Mouse (Mus musculus) stomach, embryonic 14.5 days (tissue): ENCODE results near the gene Ech1. TPM values are rescaled to one million over a fixed set of nuclear protein-coding genes. Genes with fewer than 3 reads are reported as not detected.

Experiments
- ATAC-seq: fragments of 200-750 bp; cut with Nextera tagmentation; 2 replicates; pipeline ENCODE4 v1.8.0; 2017; ENCODE audit warnings: low read depth, moderate TSS enrichment; ENCODE audit not compliant: insufficient number of reproducible peaks, insufficient read depth, low FRiP score
- H3K27ac ChIP-seq: fragments of 300-500 bp; sonication (generic); 2 replicates; pipeline ENCODE4 v1.5.1; 2014; ENCODE audit warnings: mild to moderate bottlenecking, low read length, moderate library complexity, mixed read lengths
- H3K27me3 ChIP-seq: fragments of 300-500 bp; sonication (generic); 2 replicates; pipeline ENCODE4 v1.6.1; 2014; ENCODE audit warnings: low read length, control low read depth, mixed read lengths; ENCODE audit not compliant: control insufficient read depth, insufficient read depth
- H3K36me3 ChIP-seq: fragments of 300-500 bp; sonication (generic); 2 replicates; pipeline ENCODE4 v1.6.1; 2014; ENCODE audit warnings: mild to moderate bottlenecking, control low read depth, low read length, moderate library complexity, mixed read lengths; ENCODE audit not compliant: control insufficient read depth, insufficient read depth
- H3K4me1 ChIP-seq: fragments of 300-500 bp; sonication (generic); 2 replicates; pipeline ENCODE4 v1.6.1; 2014; ENCODE audit warnings: low read length, control low read depth, mixed read lengths; ENCODE audit not compliant: control insufficient read depth, insufficient read depth
- H3K4me2 ChIP-seq: fragments of 300-500 bp; sonication (generic); replicated peaks from 2 replicates; pipeline ENCODE4 v1.6.1; 2014; ENCODE audit warnings: low read depth, low read length, control low read depth
- H3K4me3 ChIP-seq: fragments of 300-500 bp; sonication (generic); 2 replicates; pipeline ENCODE4 v1.5.1; 2014; ENCODE audit warnings: low read depth, low read length, control low read depth
- H3K9ac ChIP-seq: fragments of 300-500 bp; sonication (generic); replicated peaks from 2 replicates; pipeline ENCODE4 v1.6.1; 2014; ENCODE audit warnings: low read depth, mild to moderate bottlenecking, control low read depth, low read length, moderate library complexity, mixed read lengths
- H3K9me3 ChIP-seq: fragments of 300-500 bp; sonication (generic); 2 replicates; pipeline ENCODE4 v1.6.1; 2016; ENCODE audit warnings: low read depth, low read length, control low read depth; ENCODE audit not compliant: control insufficient read depth
- WGBS: fragments of 180-500 bp; shearing (Covaris S2); extraction: QIAGEN DNeasy Blood & Tissue Kit; methylation state at CpG from one replicate; pipeline ENCODE4 v1.1.7; 2014; 5-methylcytosine and 5-hydroxymethylcytosine counted together
- polyA plus RNA-seq: library from polyadenylated mRNA; unstranded; fragments of >200 nt; fragmentation: Nextera tagmentation; extraction: Ambion mirVana; gene quantifications from 2 replicates; pipeline ENCODE4 v1.2.1, GENCODE M21; 2014

Ech1 gene
- polyA plus RNA-seq, 1 experiment from 2014 or later = 179 TPM

- Histone ChIP-seq H3K36me3 (no peaks in the 10 kb centered on the region), H3K4me2 (no peak overlapping the region), H3K4me3 (no peak overlapping the region), H3K9ac (no peak overlapping the region), H3K9me3 (no peaks in the 10 kb centered on the region), H3K27me3 (no peaks in the 10 kb centered on the region), H3K27ac (no peak overlapping the region), H3K4me1 (no peaks in the 10 kb centered on the region)
- ATAC-seq = no peak
- WGBS = 76% methylated on average over 9 of the region's 9 CpGs
These were observed 13.3 kb downstream of the Ech1 start for GRCm38 (mm10) chr7:28838331-28838730.

DNA sequence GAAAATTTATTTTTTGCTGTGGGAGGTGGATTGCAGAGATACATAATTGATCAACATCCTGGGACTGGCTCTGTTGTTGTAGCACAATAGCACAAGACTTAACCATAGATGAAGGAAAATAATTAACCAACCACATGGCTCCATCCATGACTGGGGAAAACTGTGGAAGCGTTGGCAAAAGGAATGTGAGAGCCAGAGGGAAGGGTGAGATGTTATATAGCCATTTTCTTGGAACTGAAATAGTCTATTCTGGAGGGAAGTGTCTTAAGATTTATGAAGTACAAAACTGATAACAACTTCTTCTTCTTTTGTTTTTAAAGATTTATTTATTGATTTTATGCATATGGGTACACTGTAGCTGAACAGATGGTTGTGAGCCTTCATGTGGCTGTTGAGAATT, 22.3 kb downstream of the Ech1 start:
- no peak for ATAC-seq
- Histone ChIP-seq H3K27me3 (no peaks in the 10 kb centered on the region), H3K4me2 (no peak overlapping the region), H3K9ac (no peak overlapping the region), H3K27ac (no peak overlapping the region), H3K36me3 (no peaks in the 10 kb centered on the region), H3K4me3 (no peak overlapping the region), H3K9me3 (no peaks in the 10 kb centered on the region), H3K4me1 (no peaks in the 10 kb centered on the region)
- 80% methylated on average over 1 of the region's 1 CpGs for WGBS

GRCm38 (mm10) chr7:28849700-28850236, 24.8 kb downstream of the Ech1 start:
- H3K27ac ChIP-seq = peak overlapping the region; percentile 15; the same call in 1 of the 2 replicates
- H3K36me3 ChIP-seq = no peaks in the 10 kb centered on the region
- H3K9ac ChIP-seq = no peak overlapping the region
- 37% methylated on average over 1 of the region's 1 CpGs for WGBS
- peak; percentile 83 for ATAC-seq
- no peaks in the 10 kb centered on the region for H3K27me3 ChIP-seq
- H3K9me3 ChIP-seq = no peaks in the 10 kb centered on the region
- no peak overlapping the region for H3K4me2 ChIP-seq
- no peak overlapping the region for H3K4me3 ChIP-seq
- no peaks in the 10 kb centered on the region for H3K4me1 ChIP-seq

GRCm38 (mm10) chr7:28850642-28851041, 25.6 kb downstream of the Ech1 start:
- no peak for ATAC-seq
- H3K27ac ChIP-seq = peak overlapping the region; percentile 3; the same call in 1 of the 2 replicates
- H3K27me3 ChIP-seq = no peaks in the 10 kb centered on the region
- H3K36me3 ChIP-seq = no peaks in the 10 kb centered on the region
- no peak overlapping the region for H3K4me2 ChIP-seq
- H3K9ac ChIP-seq = no peak overlapping the region
- H3K4me3 ChIP-seq = no peak overlapping the region
- no peaks in the 10 kb centered on the region for H3K9me3 ChIP-seq
- 77% methylated on average over 4 of the region's 4 CpGs for WGBS
- no peaks in the 10 kb centered on the region for H3K4me1 ChIP-seq

GRCm38 (mm10) chr7:28859953-28860352, 34.9 kb downstream of the Ech1 start:
- no peaks in the 10 kb centered on the region for H3K36me3 ChIP-seq
- H3K4me3 ChIP-seq = no peak overlapping the region
- H3K9me3 ChIP-seq = no peaks in the 10 kb centered on the region
- no peaks in the 10 kb centered on the region for H3K27me3 ChIP-seq
- H3K4me2 ChIP-seq = no peak overlapping the region
- 86% methylated on average over 2 of the region's 2 CpGs for WGBS
- peaks cover 7% of the 10 kb centered on the region for H3K4me1 ChIP-seq
- no peak for ATAC-seq
- H3K9ac ChIP-seq = no peak overlapping the region
- H3K27ac ChIP-seq = no peak overlapping the region

GRCm38 (mm10) chr7:28860898-28861297, 35.9 kb downstream of the Ech1 start:
- 83% methylated on average over 6 of the region's 6 CpGs for WGBS
- no peak for ATAC-seq
- Histone ChIP-seq H3K9ac (no peak overlapping the region), H3K36me3 (no peaks in the 10 kb centered on the region), H3K27ac (no peak overlapping the region), H3K4me2 (no peak overlapping the region), H3K27me3 (no peaks in the 10 kb centered on the region), H3K9me3 (no peaks in the 10 kb centered on the region), H3K4me3 (no peak overlapping the region), H3K4me1 (peaks cover 9% of the 10 kb centered on the region)

GRCm38 (mm10) chr7:28862817-28863499, 37.9 kb downstream of the Ech1 start:
- ATAC-seq = no peak
- WGBS = 68% methylated on average over 15 of the region's 15 CpGs
- Histone ChIP-seq H3K27me3 (no peaks in the 10 kb centered on the region), H3K4me2 (no peak overlapping the region), H3K4me3 (no peak overlapping the region), H3K4me1 (peaks cover 13% of the 10 kb centered on the region), H3K9me3 (no peaks in the 10 kb centered on the region), H3K9ac (no peak overlapping the region), H3K36me3 (no peaks in the 10 kb centered on the region), H3K27ac (no peak overlapping the region)

DNA sequence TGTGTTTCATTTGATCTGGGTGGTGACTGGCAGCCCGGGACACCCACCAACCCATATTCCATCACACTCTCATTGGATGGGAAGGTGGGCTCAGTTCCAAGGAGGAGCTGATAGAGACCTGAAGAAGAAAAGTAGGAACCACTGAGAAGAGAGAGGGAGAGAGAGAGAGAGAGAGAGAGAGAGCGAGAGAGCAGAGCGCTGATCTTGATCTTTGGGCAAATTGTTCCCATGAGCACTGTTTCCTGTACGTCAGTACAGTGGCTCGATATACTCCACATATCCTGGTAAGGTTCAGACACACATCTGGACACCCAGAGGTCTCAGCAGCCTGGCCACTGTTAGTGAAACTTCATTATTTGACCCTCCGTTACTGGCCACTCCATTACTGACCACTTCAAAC, 38.5 kb downstream of the Ech1 start, which contains the start of gene Lgals7:
Lgals7 (plus strand) TSS at position 314 of the 400 bp plus-strand sequence.
- Histone ChIP-seq H3K9ac (no peak within 1 kb of the TSS), H3K36me3 (no peaks in the 10 kb centered on the region), H3K4me1 (peaks cover 13% of the 10 kb centered on the region), H3K27me3 (no peaks in the 10 kb centered on the region), H3K4me3 (no peak within 1 kb of the TSS), H3K9me3 (no peaks in the 10 kb centered on the region), H3K4me2 (no peak within 1 kb of the TSS), H3K27ac (no peak within 1 kb of the TSS)
- 84% methylated on average over 6 of the region's 6 CpGs for WGBS
- ATAC-seq = no peak
